Mouse (Mus musculus): ENCODE measurements at regions not wholly inside any gene's neighbourhood (a gene's known extent, or its start where the extent isn't known, plus 50 kb on each side); places are given as distances from the start of the nearest gene placed in this dataset.

DNA sequence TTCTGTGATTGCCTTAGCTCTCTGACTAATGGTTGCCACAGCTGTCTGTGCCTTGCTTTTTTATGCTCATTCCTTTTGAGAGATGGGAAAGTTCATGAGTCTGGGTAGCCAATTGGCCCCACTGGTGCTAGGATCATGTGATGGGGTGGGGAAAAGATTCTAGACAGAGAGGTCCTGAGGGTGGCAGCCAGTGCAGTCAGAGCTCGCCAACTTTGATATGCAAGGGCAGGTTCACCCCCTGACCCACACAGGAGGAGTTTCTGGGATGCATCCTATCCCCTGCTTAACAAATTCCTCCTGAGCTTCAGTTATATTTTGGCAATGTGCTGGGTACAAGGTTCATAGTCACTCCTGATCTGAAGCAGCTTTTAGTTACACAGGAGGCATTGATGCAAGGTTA lies 71.1 kb downstream of the Hoxc4 start:
- H3K4me3 ChIP-seq (ENCODE audit: low read depth, low read length) = no peak overlapping the region
- no peak overlapping the region for H3K9ac ChIP-seq (replicated peaks)
- TF ChIP-seq EP300 (IDR thresholded peaks at IDR 0.05; ENCODE audit: low read depth) (no peak), CTCF (IDR thresholded peaks at IDR 0.05; ENCODE audit: low read depth) (no peak)
- H3K27me3 ChIP-seq (ENCODE audit: insufficient read depth, low read length) = peaks cover 54% of the 10 kb centered on the region
- H3K27ac ChIP-seq (ENCODE audit: low read depth) = no peak overlapping the region
- no peak for DNase-seq
- no peaks in the 10 kb centered on the region for H3K4me1 ChIP-seq (ENCODE audit: insufficient read depth)
- no peaks in the 10 kb centered on the region for H3K36me3 ChIP-seq (replicated peaks; ENCODE audit: insufficient read depth, low read length)
- no peaks in the 10 kb centered on the region for H3K9me3 ChIP-seq (ENCODE audit: low read length)
- 34% methylated on average over 1 of the region's 1 CpGs for WGBS (ENCODE audit: insufficient replicate concordance)
- H3K4me2 ChIP-seq (ENCODE audit: low read depth, low read length) = no peak overlapping the region
- ATAC-seq = no peak

- Histone ChIP-seq H3K27ac (ENCODE audit: low read depth) (no peak overlapping the region), H3K4me3 (ENCODE audit: low read depth, low read length) (no peak overlapping the region), H3K36me3 (replicated peaks; ENCODE audit: insufficient read depth, low read length) (no peaks in the 10 kb centered on the region), H3K4me1 (ENCODE audit: insufficient read depth) (no peaks in the 10 kb centered on the region), H3K27me3 (ENCODE audit: insufficient read depth, low read length) (peaks cover 55% of the 10 kb centered on the region), H3K9me3 (ENCODE audit: low read length) (no peaks in the 10 kb centered on the region), H3K4me2 (ENCODE audit: low read depth, low read length) (no peak overlapping the region), H3K9ac (replicated peaks) (no peak overlapping the region)
- no peak for ATAC-seq
- TF ChIP-seq EP300 (IDR thresholded peaks at IDR 0.05; ENCODE audit: low read depth) = no peak
- TF ChIP-seq CTCF (IDR thresholded peaks at IDR 0.05; ENCODE audit: low read depth) = no peak
- 61% methylated on average over 1 of the region's 1 CpGs for WGBS (ENCODE audit: insufficient replicate concordance)
- no peak for DNase-seq
Measured at GRCm38 (mm10) chr15:103089440-103089839, 70.7 kb downstream of the Hoxc4 start.

DNA sequence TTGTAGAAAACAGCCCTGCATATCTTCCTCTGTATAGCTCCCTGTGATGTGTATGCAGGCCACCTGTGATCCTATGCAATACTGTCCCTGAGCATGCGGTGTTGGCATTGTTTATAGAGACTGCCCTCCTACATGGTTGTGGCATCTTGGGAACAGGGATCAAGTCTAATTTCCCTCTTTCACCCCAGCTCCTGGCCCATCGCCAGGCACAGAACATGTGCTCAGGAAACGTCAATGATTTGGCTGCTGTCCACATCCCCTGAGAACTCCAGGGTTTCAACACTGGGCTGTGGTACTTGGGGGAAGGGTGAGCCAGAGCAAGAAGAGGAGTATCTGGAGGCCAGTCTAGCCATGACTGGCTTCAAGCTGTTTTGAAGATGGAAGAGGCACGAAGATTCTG lies 68.5 kb downstream of the Hoxc4 start:
- Histone ChIP-seq H3K36me3 (replicated peaks; ENCODE audit: insufficient read depth, low read length) (no peaks in the 10 kb centered on the region), H3K9ac (replicated peaks) (no peak overlapping the region), H3K9me3 (ENCODE audit: low read length) (no peaks in the 10 kb centered on the region), H3K27me3 (ENCODE audit: insufficient read depth, low read length) (peaks cover 66% of the 10 kb centered on the region), H3K27ac (ENCODE audit: low read depth) (no peak overlapping the region), H3K4me3 (ENCODE audit: low read depth, low read length) (no peak overlapping the region), H3K4me1 (ENCODE audit: insufficient read depth) (no peaks in the 10 kb centered on the region), H3K4me2 (ENCODE audit: low read depth, low read length) (no peak overlapping the region)
- DNase-seq (peak; percentile 75), ATAC-seq (peak; percentile 75)
- TF ChIP-seq EP300 (IDR thresholded peaks at IDR 0.05; ENCODE audit: low read depth) = no peak
- TF ChIP-seq CTCF (IDR thresholded peaks at IDR 0.05; ENCODE audit: low read depth) = no peak
- WGBS (ENCODE audit: insufficient replicate concordance) = 21% methylated on average over 4 of the region's 4 CpGs

DNA sequence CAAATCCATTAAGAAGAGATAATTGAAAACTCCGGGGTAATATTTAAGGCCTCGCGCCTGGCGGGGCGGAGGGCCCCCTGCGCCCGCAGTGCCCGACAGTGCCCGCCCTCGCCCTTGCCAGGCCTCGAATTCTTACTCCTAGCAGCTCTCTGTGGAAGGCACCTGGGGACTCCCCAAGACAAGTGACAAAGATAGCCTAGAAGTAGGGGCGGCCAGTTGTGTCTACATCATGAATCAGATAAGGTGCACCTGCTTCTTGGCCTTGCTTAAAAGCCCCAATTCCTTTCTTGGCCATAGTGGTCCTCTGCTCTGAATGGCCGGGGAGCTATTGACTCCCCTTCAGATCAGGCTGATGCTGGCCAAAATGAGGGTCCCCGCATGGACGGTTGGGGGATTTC lies 67.9 kb downstream of the Hoxc4 start:
- TF ChIP-seq EP300 (IDR thresholded peaks at IDR 0.05; ENCODE audit: low read depth) = no peak
- no peak for TF ChIP-seq CTCF (IDR thresholded peaks at IDR 0.05; ENCODE audit: low read depth)
- H3K36me3 ChIP-seq (replicated peaks; ENCODE audit: insufficient read depth, low read length) = no peaks in the 10 kb centered on the region
- peaks cover 69% of the 10 kb centered on the region for H3K27me3 ChIP-seq (ENCODE audit: insufficient read depth, low read length)
- no peak overlapping the region for H3K27ac ChIP-seq (ENCODE audit: low read depth)
- no peaks in the 10 kb centered on the region for H3K9me3 ChIP-seq (ENCODE audit: low read length)
- 14% methylated on average over 15 of the region's 15 CpGs for WGBS (ENCODE audit: insufficient replicate concordance)
- DNase-seq = no peak
- no peak overlapping the region for H3K4me2 ChIP-seq (ENCODE audit: low read depth, low read length)
- ATAC-seq = no peak
- no peak overlapping the region for H3K9ac ChIP-seq (replicated peaks)
- H3K4me1 ChIP-seq (ENCODE audit: insufficient read depth) = no peaks in the 10 kb centered on the region
- H3K4me3 ChIP-seq (ENCODE audit: low read depth, low read length) = no peak overlapping the region
